Mouse (Mus musculus): ENCODE results near the gene Arl6.

The Arl6 gene

DNA sequence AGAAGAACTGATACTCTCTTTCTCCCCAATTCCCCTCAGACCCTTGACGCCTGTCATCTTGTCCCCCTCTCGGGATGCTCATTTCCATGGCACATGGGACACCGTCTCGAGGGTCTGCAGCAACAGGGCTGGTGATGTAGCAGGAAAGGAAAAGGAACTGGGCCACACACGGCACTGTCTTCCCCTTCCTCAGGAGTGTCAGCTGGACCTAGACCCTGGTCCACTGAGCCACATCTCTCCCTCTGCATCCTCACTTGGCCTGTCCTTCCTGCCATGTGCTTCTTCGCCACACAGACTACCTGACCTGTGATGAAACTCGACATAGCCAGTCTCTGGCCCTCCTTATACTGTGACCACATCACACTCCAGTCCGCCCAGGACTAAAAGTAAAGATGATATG is 52.3 kb downstream of the Arl6 start:
- no peak for DNase-seq (ENCODE audit: low spot score in 2 of 2)

DNA sequence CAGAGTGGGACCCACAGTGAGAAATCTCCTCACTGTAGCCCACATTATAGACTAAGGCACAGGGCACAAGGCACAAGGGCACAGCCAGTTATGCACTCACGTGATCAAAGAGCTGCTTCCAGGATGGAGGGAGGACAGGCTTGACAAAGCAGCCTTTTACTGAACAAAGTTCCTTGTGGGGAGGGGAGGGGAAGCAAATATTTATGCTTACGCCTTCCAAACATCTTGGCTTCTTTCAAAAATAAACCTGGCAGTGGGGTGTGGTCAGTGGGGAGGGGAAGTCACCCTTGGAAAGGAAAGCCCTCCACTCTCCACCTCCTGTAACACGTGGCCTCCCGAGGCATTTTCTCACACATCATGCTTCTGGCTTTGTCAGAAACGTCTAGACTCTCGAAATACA is 52.9 kb downstream of the Arl6 start:
- DNase-seq (ENCODE audit: low spot score in 2 of 2) = no peak

DNA sequence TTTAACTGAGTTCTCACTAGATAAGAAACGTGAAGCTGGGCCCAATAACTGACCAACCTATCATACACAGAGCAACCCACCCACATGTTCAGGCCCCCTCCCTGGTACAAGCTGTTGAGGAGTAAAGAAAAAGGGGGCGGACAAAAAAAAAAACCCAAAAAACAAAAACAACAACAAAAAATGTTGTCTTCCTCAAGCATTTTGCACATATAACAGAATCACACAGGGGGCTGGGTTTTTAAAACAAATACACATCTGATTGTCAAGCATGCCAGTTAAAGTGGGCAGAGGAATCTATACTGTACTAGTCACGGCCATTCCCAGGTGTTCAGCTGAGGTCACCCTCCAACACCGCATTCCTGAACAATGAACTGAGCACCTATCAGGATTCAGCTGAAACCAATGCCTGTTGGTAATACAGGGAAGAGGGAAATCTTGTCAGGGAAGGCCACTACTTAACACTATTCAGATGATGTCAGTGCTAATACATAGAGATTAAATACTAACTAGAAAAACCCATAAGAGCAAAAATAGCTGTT is 53.4 kb downstream of the Arl6 start:
- no peak for DNase-seq (ENCODE audit: low spot score in 2 of 2)

DNA sequence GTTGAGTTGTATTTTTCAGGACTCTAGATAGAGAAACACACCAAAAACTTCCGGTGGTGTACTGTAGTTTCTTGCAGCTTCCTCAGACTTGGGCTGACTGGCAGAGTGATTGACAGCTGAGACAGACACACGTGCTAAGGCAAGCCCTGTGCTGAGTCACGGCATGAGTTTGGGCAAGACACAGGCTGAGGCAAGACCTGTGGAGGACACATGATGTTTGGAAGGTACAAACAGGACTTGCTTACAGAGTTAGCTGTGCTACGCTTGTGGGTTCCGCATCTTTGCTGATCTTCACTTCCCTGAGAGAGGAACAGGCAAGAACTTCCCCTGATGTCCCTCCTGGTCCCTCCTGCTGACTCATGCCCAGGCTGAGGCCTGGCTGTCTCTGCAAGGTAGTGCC is 55.7 kb downstream of the Arl6 start:
- no peak for DNase-seq (ENCODE audit: low spot score in 2 of 2)

DNA sequence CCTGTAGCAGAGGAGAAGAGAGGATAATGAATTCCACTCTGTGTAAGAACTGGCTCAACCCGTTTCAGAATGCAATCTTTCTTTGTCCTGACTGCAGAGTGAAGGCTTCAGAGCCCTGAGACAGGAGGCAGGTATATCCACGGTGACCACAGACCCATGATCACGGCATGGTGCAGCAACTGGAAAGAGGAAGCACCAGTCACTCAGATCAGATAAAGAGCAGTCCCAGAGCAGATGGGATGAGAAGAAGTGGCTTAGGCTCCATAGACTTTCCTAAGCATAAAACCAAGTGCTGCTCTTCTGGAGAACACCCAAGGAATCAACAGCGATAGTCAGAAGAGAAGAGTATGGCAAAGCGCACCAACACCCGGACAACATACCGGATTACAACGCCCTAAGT is 60.0 kb downstream of the Arl6 start:
- no peak for DNase-seq (ENCODE audit: low spot score in 2 of 2)

DNA sequence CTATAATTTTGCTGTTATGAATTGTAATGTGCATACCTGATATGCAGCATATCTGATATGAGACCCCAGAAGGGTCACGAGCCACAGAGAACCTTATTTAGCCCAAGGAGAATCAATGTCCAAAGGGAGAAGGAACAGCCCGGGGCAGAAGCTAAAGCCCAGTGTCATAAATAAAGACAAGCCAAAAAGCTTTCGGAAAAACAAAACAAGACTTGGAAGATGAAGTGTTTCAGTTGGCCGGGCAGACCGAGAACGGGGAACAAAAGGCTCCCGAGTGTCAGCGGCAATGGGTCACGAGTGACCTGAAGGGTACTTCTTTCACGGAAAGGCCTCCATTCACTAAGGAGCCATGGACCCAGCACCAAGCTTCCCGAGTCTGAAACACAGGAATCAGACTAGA is 65.2 kb downstream of the Arl6 start:
- DNase-seq (ENCODE audit: low spot score in 2 of 2) = no peak

DNA sequence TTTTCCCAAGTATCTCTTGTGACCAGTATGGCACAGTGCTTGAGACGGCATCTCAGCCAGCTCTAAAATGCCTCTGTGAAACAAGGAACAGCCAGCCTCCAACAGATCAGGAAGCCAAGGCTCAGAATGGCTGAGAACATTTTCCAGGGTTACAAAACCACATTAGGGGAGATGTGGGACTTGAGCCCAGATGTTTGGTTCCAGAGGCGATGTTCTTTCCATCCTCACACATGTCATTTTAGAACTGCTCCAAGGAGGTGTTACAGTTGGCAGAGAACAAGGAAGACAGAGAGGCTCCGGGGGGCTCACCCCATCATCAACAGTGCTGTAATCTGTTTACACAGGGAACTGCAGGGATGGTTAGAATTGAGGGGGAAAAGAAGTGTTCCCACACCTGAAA is 66.5 kb downstream of the Arl6 start:
- no peak for DNase-seq (ENCODE audit: low spot score in 2 of 2)

DNA sequence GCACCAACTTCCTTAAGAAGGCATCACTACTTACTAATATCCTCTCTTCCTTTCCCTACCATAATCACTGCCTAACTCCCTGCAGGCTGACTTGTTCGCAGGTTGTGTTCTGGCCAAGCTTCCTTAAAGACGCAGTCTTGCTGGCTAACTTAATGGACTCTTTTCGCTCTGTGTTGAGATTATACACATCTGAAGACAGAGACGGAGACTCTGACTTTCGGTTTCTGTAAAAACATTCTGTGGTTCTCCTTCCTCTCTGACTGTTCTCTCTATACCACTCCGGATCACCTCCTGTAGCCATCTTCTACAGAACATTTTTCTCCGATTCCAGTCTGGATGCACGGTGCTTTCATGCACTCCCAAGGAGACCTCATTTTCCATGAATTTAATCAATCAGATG is 68.4 kb downstream of the Arl6 start:
- DNase-seq (ENCODE audit: low spot score in 2 of 2) = no peak

DNA sequence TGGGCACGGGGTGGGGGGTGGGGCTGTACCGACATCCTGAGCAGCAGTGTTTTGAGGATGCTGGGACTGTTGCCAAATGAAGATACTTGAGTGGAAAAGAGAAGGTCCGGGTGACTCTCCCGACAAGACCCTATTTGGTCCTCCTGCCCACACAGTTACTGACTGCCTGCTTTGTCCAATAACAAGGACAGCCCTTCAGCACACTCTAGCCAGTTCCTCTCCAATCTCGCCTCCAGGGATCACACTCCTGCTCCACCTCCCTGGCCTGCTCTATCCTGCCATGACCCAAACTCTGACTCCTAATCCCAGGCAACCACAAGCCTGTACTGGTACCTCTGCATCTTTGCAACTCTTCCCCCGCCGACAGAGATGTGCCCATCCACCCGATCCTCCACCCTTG is 69.4 kb downstream of the Arl6 start:
- no peak for DNase-seq (ENCODE audit: low spot score in 2 of 2)

DNA sequence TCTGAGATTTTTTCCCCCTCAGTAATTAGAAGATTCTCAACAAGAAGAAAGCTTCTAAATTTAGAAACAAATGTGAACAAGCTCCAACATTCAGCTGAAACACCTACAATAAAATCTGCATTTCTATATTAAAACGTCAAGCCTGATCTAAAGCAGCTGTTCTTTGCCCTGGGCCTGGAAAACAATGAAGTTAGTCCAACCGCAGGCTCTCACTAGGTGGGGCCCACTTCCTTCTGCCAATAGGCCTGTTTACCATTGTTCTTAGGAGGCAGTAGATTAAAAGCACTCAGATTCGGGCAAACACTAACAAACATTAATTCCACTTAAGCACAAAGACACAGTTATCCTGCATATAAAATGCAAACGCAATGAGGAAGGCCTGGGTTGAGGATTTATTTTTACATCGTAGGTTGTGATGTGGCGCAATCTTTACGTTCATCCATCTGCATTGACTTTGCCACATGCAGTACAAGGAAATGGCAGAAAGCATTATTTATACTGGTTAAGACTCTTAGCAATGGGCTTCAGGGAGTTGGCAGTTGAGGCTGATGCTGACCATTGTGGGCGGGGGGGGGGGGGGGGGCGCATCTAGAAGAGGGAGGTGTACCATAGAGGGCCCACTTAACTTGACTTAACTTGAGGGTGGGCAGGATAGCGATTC is 71.3 kb downstream of the Arl6 start:
- peak in 1 of 2 experiments; percentile 11 for DNase-seq (ENCODE audit: low spot score in 2 of 2)

DNA sequence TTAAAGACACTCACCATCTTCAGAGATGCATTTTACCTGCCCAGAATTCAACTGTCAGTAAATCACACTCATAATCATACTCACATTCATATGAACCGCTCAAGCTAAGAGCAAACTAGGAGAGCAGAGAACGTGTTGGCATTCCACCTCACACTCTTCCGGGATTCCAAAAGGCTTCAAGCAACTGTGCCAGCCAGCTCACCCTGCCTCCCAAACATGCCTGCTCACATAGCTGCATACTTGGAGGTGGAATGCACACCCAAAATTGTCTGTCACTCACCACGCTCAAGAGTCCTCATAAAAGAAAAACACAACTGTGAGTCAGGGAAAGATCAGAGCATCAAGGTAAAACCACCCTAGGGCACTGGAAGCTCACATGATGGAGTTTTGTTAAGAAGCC is 72.8 kb downstream of the Arl6 start:
- DNase-seq (ENCODE audit: low spot score in 2 of 2) = peak in 1 of 2 experiments; percentile 6

DNA sequence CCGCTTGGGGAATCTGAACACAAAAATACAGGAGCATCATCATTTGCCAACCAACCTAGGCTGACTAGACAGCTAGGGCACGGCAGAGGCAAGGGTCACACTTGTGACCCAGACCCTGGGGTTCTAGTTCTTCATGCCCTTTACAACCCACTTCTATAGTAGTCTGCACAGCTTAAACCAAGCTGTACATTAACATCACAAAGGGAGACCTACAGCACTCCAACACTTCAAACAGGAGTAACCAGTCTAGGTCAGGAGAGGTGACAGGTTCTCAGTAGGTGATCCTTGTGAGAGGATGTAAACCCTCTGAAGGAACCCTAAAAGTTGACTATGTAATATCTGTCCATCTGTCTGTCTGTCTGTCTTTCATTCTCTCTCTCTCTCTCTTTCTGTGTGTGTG is 73.6 kb downstream of the Arl6 start:
- DNase-seq (ENCODE audit: low spot score in 2 of 2) = no peak

DNA sequence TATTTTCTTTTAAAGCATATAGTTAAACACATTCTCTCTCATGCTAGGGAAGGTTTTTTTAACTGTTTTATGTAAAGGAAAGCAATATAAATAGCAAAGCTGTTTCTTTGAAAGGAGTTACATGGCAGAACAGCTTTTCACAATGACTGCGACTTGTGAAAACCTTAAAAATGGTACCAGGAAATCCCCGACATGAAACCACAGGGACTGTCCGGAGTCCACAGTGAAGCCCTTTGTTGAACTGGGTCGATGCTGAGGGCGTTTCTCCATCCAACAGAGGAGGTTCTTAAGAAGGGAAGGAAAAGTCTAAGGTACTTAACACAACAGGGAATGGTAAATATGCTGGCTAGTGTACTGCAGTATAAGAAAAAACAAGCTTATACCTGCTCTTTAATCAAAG is 75.2 kb downstream of the Arl6 start:
- no peak for DNase-seq (ENCODE audit: low spot score in 2 of 2)
